Mouse (Mus musculus) kidney, embryonic 15.5 days (tissue): ENCODE results near the gene Arhgef10l. TPM values are rescaled to one million over a fixed set of nuclear protein-coding genes. Genes with fewer than 3 reads are reported as not detected.

Experiments used
- ATAC-seq: fragments of 200-750 bp; cut with Nextera tagmentation; replicated peaks from 2 replicates; pipeline ENCODE4 v1.8.0; 2017; ENCODE audit warnings: moderate TSS enrichment; ENCODE audit not compliant: low FRiP score
- H3K27ac ChIP-seq: fragments of 300-500 bp; sonication (generic); 2 replicates; pipeline ENCODE4 v1.5.1; 2015; ENCODE audit warnings: mild to moderate bottlenecking, inconsistent platforms
- H3K27me3 ChIP-seq: fragments of 300-500 bp; sonication (generic); 2 replicates; pipeline ENCODE4 v1.6.1; 2015; ENCODE audit warnings: inconsistent platforms
- H3K36me3 ChIP-seq: fragments of 300-500 bp; sonication (generic); 2 replicates; pipeline ENCODE4 v1.6.1; 2015; ENCODE audit warnings: inconsistent platforms
- H3K4me1 ChIP-seq: fragments of 300-500 bp; sonication (generic); 2 replicates; pipeline ENCODE4 v1.6.1; 2015; ENCODE audit warnings: inconsistent platforms
- H3K4me2 ChIP-seq: fragments of 300-500 bp; sonication (generic); 2 replicates; pipeline ENCODE4 v1.6.1; 2015; ENCODE audit warnings: moderate library complexity, mild to moderate bottlenecking, inconsistent platforms
- H3K4me3 ChIP-seq: fragments of 300-500 bp; sonication (generic); replicated peaks from 2 replicates; pipeline ENCODE4 v1.5.1; 2015; ENCODE audit warnings: mild to moderate bottlenecking, inconsistent platforms
- H3K9ac ChIP-seq: fragments of 300-500 bp; sonication (generic); 2 replicates; pipeline ENCODE4 v1.6.1; 2015; ENCODE audit warnings: mild to moderate bottlenecking, inconsistent platforms
- H3K9me3 ChIP-seq: fragments of 300-500 bp; sonication (generic); replicated peaks from 2 replicates; pipeline ENCODE4 v1.6.1; 2016; ENCODE audit warnings: inconsistent platforms
- WGBS: fragments of 180-500 bp; shearing (Covaris S2); methylation state at CpG from one replicate; pipeline ENCODE4 v1.1.7; 2015; ENCODE audit warnings: mixed read lengths; 5-methylcytosine and 5-hydroxymethylcytosine counted together
- polyA plus RNA-seq: library from polyadenylated mRNA; unstranded; fragments of >200 nt; fragmentation: Nextera tagmentation; extraction: Ambion mirVana; gene quantifications from 2 replicates; pipeline ENCODE4 v1.2.1, GENCODE M21; 2015

Arhgef10l gene
- polyA plus RNA-seq, 1 experiment from 2014 or later: 20.7 TPM

GRCm38 (mm10) chr4:140640242-140640523 lies 25.6 kb downstream of the Arhgef10l start:
- Histone ChIP-seq H3K27ac (no peak overlapping the region), H3K9me3 (peaks cover 3% of the 10 kb centered on the region; the same call in 1 of the 2 replicates), H3K4me3 (no peak overlapping the region), H3K27me3 (no peaks in the 10 kb centered on the region), H3K4me1 (peaks cover 68% of the 10 kb centered on the region), H3K9ac (no peak overlapping the region), H3K4me2 (no peak overlapping the region), H3K36me3 (peaks cover 7% of the 10 kb centered on the region; the same call in 1 of the 2 replicates)
- WGBS: 78% methylated on average over 8 of the region's 8 CpGs
- no peak for ATAC-seq

GRCm38 (mm10) chr4:140639431-140640241 lies 26.2 kb downstream of the Arhgef10l start:
- Histone ChIP-seq H3K9ac (no peak overlapping the region), H3K36me3 (peaks cover 7% of the 10 kb centered on the region; the same call in 1 of the 2 replicates), H3K4me1 (peaks cover 71% of the 10 kb centered on the region), H3K4me3 (no peak overlapping the region), H3K27me3 (no peaks in the 10 kb centered on the region), H3K9me3 (peaks cover 3% of the 10 kb centered on the region; the same call in 1 of the 2 replicates), H3K4me2 (no peak overlapping the region), H3K27ac (no peak overlapping the region)
- 93% methylated on average over 28 of the region's 28 CpGs for WGBS
- no peak for ATAC-seq

GRCm38 (mm10) chr4:140638591-140638990 lies 27.2 kb downstream of the Arhgef10l start:
- Histone ChIP-seq H3K4me2 (no peak overlapping the region), H3K4me3 (no peak overlapping the region), H3K27me3 (no peaks in the 10 kb centered on the region), H3K9ac (no peak overlapping the region), H3K4me1 (peaks cover 73% of the 10 kb centered on the region), H3K36me3 (peaks cover 7% of the 10 kb centered on the region; the same call in 1 of the 2 replicates), H3K27ac (no peak overlapping the region), H3K9me3 (peaks cover 3% of the 10 kb centered on the region; the same call in 1 of the 2 replicates)
- WGBS: 98% methylated on average over 5 of the region's 5 CpGs
- no peak for ATAC-seq

- Histone ChIP-seq H3K4me3 (no peak overlapping the region), H3K27ac (peak overlapping the region; percentile 69), H3K4me2 (no peak overlapping the region), H3K4me1 (peaks cover 76% of the 10 kb centered on the region), H3K27me3 (no peaks in the 10 kb centered on the region), H3K9ac (no peak overlapping the region), H3K36me3 (0 out of 2 replicates have a peak, but pooled peaks cover 3% of the 10 kb centered on the region), H3K9me3 (no peaks in the 10 kb centered on the region)
- no peak for ATAC-seq
- WGBS: 57% methylated on average over 8 of the region's 8 CpGs
Measured at GRCm38 (mm10) chr4:140637269-140637668, 28.5 kb downstream of the Arhgef10l start.

- Histone ChIP-seq H3K4me1 (peaks cover 76% of the 10 kb centered on the region), H3K27me3 (no peaks in the 10 kb centered on the region), H3K9me3 (no peaks in the 10 kb centered on the region), H3K9ac (no peak overlapping the region), H3K27ac (peak overlapping the region; percentile 87), H3K4me3 (no peak overlapping the region), H3K36me3 (0 out of 2 replicates have a peak, but pooled peaks cover 3% of the 10 kb centered on the region), H3K4me2 (peak overlapping the region; percentile 2; the same call in 1 of the 2 replicates)
- 40% methylated on average over 5 of the region's 5 CpGs for WGBS
- peak; percentile 59 for ATAC-seq
Measured at GRCm38 (mm10) chr4:140636312-140636996, 29.4 kb downstream of the Arhgef10l start.

GRCm38 (mm10) chr4:140634861-140635388 lies 30.9 kb downstream of the Arhgef10l start:
- 71% methylated on average over 10 of the region's 10 CpGs for WGBS

GRCm38 (mm10) chr4:140631276-140631849 lies 34.4 kb downstream of the Arhgef10l start:
- H3K36me3 ChIP-seq: 0 out of 2 replicates have a peak, but pooled peaks cover 3% of the 10 kb centered on the region
- no peaks in the 10 kb centered on the region for H3K9me3 ChIP-seq
- WGBS: 61% methylated on average over 6 of the region's 6 CpGs
- H3K4me1 ChIP-seq: peaks cover 80% of the 10 kb centered on the region
- 0 out of 2 replicates have a peak overlapping the region, but pooled peaks have one; percentile 23 for H3K9ac ChIP-seq
- peak overlapping the region; percentile 93 for H3K27ac ChIP-seq
- H3K4me3 ChIP-seq: no peak overlapping the region
- no peak for ATAC-seq
- H3K27me3 ChIP-seq: no peaks in the 10 kb centered on the region
- H3K4me2 ChIP-seq: peak overlapping the region; percentile 37

More at GRCm38 (mm10) chr4:140634861-140635388, 30.9 kb downstream of the Arhgef10l start:
- H3K9ac ChIP-seq: no peak overlapping the region
- peak overlapping the region; percentile 87 for H3K27ac ChIP-seq
- no peaks in the 10 kb centered on the region for H3K9me3 ChIP-seq
- H3K4me2 ChIP-seq: no peak overlapping the region
- no peaks in the 10 kb centered on the region for H3K27me3 ChIP-seq
- peaks cover 75% of the 10 kb centered on the region for H3K4me1 ChIP-seq
- H3K36me3 ChIP-seq: 0 out of 2 replicates have a peak, but pooled peaks cover 3% of the 10 kb centered on the region
- H3K4me3 ChIP-seq: no peak overlapping the region
- no peak for ATAC-seq

GRCm38 (mm10) chr4:140630651-140631241 lies 35.1 kb downstream of the Arhgef10l start:
- H3K4me3 ChIP-seq: no peak overlapping the region
- H3K27ac ChIP-seq: peak overlapping the region; percentile 93
- H3K4me1 ChIP-seq: peaks cover 80% of the 10 kb centered on the region
- 13% methylated on average over 15 of the region's 15 CpGs for WGBS
- H3K9ac ChIP-seq: 0 out of 2 replicates have a peak overlapping the region, but pooled peaks have one; percentile 23
- H3K36me3 ChIP-seq: 0 out of 2 replicates have a peak, but pooled peaks cover 3% of the 10 kb centered on the region
- peak overlapping the region; percentile 37 for H3K4me2 ChIP-seq
- H3K9me3 ChIP-seq: no peaks in the 10 kb centered on the region
- peak; percentile 69 for ATAC-seq
- no peaks in the 10 kb centered on the region for H3K27me3 ChIP-seq

GRCm38 (mm10) chr4:140630136-140630535 lies 35.7 kb downstream of the Arhgef10l start:
- peak overlapping the region; percentile 93 for H3K27ac ChIP-seq

GRCm38 (mm10) chr4:140628971-140629370 lies 36.8 kb downstream of the Arhgef10l start:
- Histone ChIP-seq H3K27me3 (no peaks in the 10 kb centered on the region), H3K4me3 (no peak overlapping the region), H3K9me3 (no peaks in the 10 kb centered on the region), H3K4me1 (peaks cover 80% of the 10 kb centered on the region), H3K27ac (peak overlapping the region; percentile 48; the same call in 1 of the 2 replicates), H3K9ac (no peak overlapping the region), H3K4me2 (no peak overlapping the region), H3K36me3 (0 out of 2 replicates have a peak, but pooled peaks cover 3% of the 10 kb centered on the region)
- ATAC-seq: no peak
- 46% methylated on average over 4 of the region's 4 CpGs for WGBS

More at GRCm38 (mm10) chr4:140630136-140630535, 35.7 kb downstream of the Arhgef10l start:
- no peak for ATAC-seq
- Histone ChIP-seq H3K36me3 (0 out of 2 replicates have a peak, but pooled peaks cover 3% of the 10 kb centered on the region), H3K27me3 (no peaks in the 10 kb centered on the region), H3K4me3 (no peak overlapping the region), H3K4me1 (peaks cover 80% of the 10 kb centered on the region), H3K4me2 (no peak overlapping the region), H3K9me3 (no peaks in the 10 kb centered on the region), H3K9ac (no peak overlapping the region)
- WGBS: 39% methylated on average over 6 of the region's 6 CpGs

GRCm38 (mm10) chr4:140628412-140628943 lies 37.3 kb downstream of the Arhgef10l start:
- Histone ChIP-seq H3K9ac (no peak overlapping the region), H3K36me3 (0 out of 2 replicates have a peak, but pooled peaks cover under 1% of the 10 kb centered on the region), H3K4me3 (no peak overlapping the region), H3K4me1 (peaks cover 80% of the 10 kb centered on the region), H3K27me3 (no peaks in the 10 kb centered on the region), H3K27ac (peak overlapping the region; percentile 48; the same call in 1 of the 2 replicates), H3K4me2 (no peak overlapping the region), H3K9me3 (no peaks in the 10 kb centered on the region)
- 56% methylated on average over 11 of the region's 11 CpGs for WGBS
- ATAC-seq: no peak
